Mouse (Mus musculus) CD8-positive naive resting alpha-beta T cell, adult 2 months (primary cell): ENCODE measurements around the gene Slc12a1.
"Not testable (repeated sequence)": the region's sequence is repeated elsewhere in the genome, so short reads cannot be mapped to it uniquely, and the experiment has no call there.

Source experiments
- DNase-seq, 2 experiments: peaks; one replicate each; pipeline ENCODE4 v3.0.0; 2022; ENCODE audit warnings: low read depth in 2 of 2, low spot score in 2 of 2

Gene Slc12a1

GRCm38 (mm10) chr2:125152388-125152787, at the start of gene Slc12a1:
Gene Slc12a1, plus strand, starts transcription at chr2:125152505.
- DNase-seq: no peak

- not testable (repeated sequence) for DNase-seq
These were observed 47.8 kb upstream of the Slc12a1 start for GRCm38 (mm10) chr2:125104491-125104890.

- DNase-seq: not testable (repeated sequence)
These were observed 45.8 kb upstream of the Slc12a1 start for GRCm38 (mm10) chr2:125106536-125106935.

- DNase-seq: no peak
These were observed 32.8 kb upstream of the Slc12a1 start for GRCm38 (mm10) chr2:125119381-125120110.

- DNase-seq: no peak
These were observed 30.0 kb upstream of the Slc12a1 start for GRCm38 (mm10) chr2:125122288-125122623.

GRCm38 (mm10) chr2:125122624-125123476, 29.5 kb upstream of the Slc12a1 start:
- DNase-seq: peak; percentile 25 to 38

GRCm38 (mm10) chr2:125123477-125123852, 28.8 kb upstream of the Slc12a1 start, which contains the start of gene Myef2:
Gene Myef2, minus strand, starts transcription at chr2:125123661.
- DNase-seq: peak; percentile 73 to 76

GRCm38 (mm10) chr2:125125824-125126223, 26.5 kb upstream of the Slc12a1 start:
- no peak for DNase-seq

GRCm38 (mm10) chr2:125126792-125127191, 25.5 kb upstream of the Slc12a1 start:
- DNase-seq: no peak

GRCm38 (mm10) chr2:125134113-125134512, 18.2 kb upstream of the Slc12a1 start:
- DNase-seq: no peak

- peak; percentile 15 to 48 for DNase-seq
These were observed 16.1 kb upstream of the Slc12a1 start, which contains the start of gene Ctxn2 for GRCm38 (mm10) chr2:125135903-125136811. Gene Ctxn2, plus strand, starts transcription at chr2:125136692.

GRCm38 (mm10) chr2:125136846-125137245, 15.5 kb upstream of the Slc12a1 start:
- DNase-seq: no peak

GRCm38 (mm10) chr2:125142336-125142735, 10.0 kb upstream of the Slc12a1 start:
- no peak for DNase-seq

- no peak for DNase-seq
These were observed 2.0 kb downstream of the Slc12a1 start for GRCm38 (mm10) chr2:125154294-125154693.

- DNase-seq: no peak
These were observed 3.2 kb downstream of the Slc12a1 start for GRCm38 (mm10) chr2:125155504-125155903.

- no peak for DNase-seq
These were observed 9.7 kb downstream of the Slc12a1 start for GRCm38 (mm10) chr2:125162012-125162470.

GRCm38 (mm10) chr2:125178225-125178798, 26.0 kb downstream of the Slc12a1 start:
- DNase-seq: no peak

GRCm38 (mm10) chr2:125187904-125188303, 35.6 kb downstream of the Slc12a1 start:
- DNase-seq: no peak

GRCm38 (mm10) chr2:125189197-125189596, 36.9 kb downstream of the Slc12a1 start:
- DNase-seq: peak; percentile 15 to 32

GRCm38 (mm10) chr2:125192905-125193304, 40.6 kb downstream of the Slc12a1 start:
- no peak for DNase-seq

- no peak for DNase-seq
These were observed 44.5 kb downstream of the Slc12a1 start for GRCm38 (mm10) chr2:125196771-125197170.
